Mouse (Mus musculus) cerebellum, adult 2 months (tissue): ENCODE data around the gene Tspan1. TPM values are rescaled to one million over a fixed set of nuclear protein-coding genes. Genes with fewer than 3 reads are reported as not detected.
A peak's percentile ranks its signal among the peaks of the same experiment; 100 is the strongest.

ENCODE experiments used
- DNase-seq, 2 experiments: peaks; one replicate each; pipeline ENCODE4 v3.0.0; 2021
- H3K27ac ChIP-seq: fragments of 200-500 bp; 2 replicates; pipeline ENCODE4 v1.5.1; 2012; ENCODE audit warnings: low read length, control low read depth, inconsistent platforms; ENCODE audit not compliant: insufficient read depth
- H3K27me3 ChIP-seq: fragments of 200-500 bp; 2 replicates; pipeline ENCODE4 v1.6.1; 2012; ENCODE audit warnings: inconsistent platforms, mild to moderate bottlenecking, low read length, moderate library complexity; ENCODE audit not compliant: control insufficient read depth, insufficient read depth
- H3K4me1 ChIP-seq: fragments of 200-500 bp; 2 replicates; pipeline ENCODE4 v1.6.1; 2011; ENCODE audit warnings: low read length; ENCODE audit not compliant: control insufficient read depth, insufficient read depth
- H3K4me3 ChIP-seq: fragments of 200-500 bp; replicated peaks from 2 replicates; pipeline ENCODE3; 2011; ENCODE audit warnings: mild to moderate bottlenecking, low read depth, low read length, control low read depth; ENCODE audit not compliant: insufficient read depth
- CTCF ChIP-seq: fragments of 200-500 bp; IDR thresholded peaks from 2 replicates; pipeline ENCODE4 v1.5.1; 2011; ENCODE audit warnings: low read depth, mild to moderate bottlenecking, control low read depth, low read length, moderate library complexity, borderline replicate concordance; ENCODE audit not compliant: insufficient read depth
- POLR2A ChIP-seq: fragments of 200-500 bp; IDR thresholded peaks from 2 replicates; pipeline ENCODE4 v1.6.1; 2011; ENCODE audit warnings: low read length, control low read depth, borderline replicate concordance; ENCODE audit not compliant: insufficient read depth
- WGBS: fragments of 180-500 bp; shearing (Covaris S2); methylation state at CpG from one replicate; pipeline ENCODE4 v1.1.7; 2018; 5-methylcytosine and 5-hydroxymethylcytosine counted together
- polyA plus RNA-seq: library from polyadenylated mRNA; depleted of rRNA; stranded (reverse); fragments of >200 nt; gene quantifications from 2 replicates; pipeline ENCODE4 v1.2.3, GENCODE M21; 2012

Gene Tspan1
- polyA plus RNA-seq, 1 experiment, result 0.47 TPM

DNA sequence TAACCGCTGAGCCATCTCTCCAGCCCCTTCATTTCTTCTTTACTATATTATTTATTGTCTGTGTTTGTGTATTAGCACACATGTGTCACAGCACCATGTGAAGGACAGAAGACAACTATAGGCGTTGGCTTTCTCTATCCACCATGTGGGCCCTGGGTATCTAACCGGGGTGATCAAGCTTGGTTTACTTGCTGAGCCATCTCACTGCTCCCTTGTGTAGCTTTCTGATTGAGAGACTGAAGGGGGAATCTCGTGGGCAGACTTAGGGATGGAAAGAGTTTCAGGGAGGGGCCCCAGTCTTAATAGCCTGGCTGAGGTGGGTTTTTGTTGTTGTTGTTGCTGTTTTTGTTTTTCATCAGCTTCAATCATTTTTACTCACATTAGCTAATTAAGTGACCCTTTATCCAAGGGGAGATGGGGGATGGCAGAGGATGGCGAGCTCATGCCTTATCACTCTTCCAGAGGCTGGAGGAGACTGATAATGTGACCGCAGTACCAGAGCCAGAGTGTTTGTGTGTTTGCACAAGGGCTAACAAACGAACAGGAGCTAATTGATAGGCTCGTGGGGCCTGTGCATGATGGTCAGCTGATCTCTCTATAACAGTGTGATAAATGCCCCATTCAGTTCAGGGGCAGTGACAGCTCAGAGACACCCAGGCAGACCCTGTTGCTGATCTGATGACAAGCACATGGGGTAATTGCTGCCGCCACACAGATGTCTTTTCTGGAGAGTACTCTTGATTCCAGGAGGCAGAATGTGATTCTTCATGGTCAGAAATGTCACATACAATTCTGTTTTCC lies 26.4 kb upstream of the Tspan1 start:
- Histone ChIP-seq H3K27me3 (no peaks in the 10 kb centered on the region), H3K4me3 (no peak overlapping the region), H3K27ac (no peak overlapping the region), H3K4me1 (no peaks in the 10 kb centered on the region)
- no peak for TF ChIP-seq CTCF
- TF ChIP-seq POLR2A, result no peak
- no peak for DNase-seq
- 77% methylated on average over 9 of the region's 9 CpGs for WGBS

DNA sequence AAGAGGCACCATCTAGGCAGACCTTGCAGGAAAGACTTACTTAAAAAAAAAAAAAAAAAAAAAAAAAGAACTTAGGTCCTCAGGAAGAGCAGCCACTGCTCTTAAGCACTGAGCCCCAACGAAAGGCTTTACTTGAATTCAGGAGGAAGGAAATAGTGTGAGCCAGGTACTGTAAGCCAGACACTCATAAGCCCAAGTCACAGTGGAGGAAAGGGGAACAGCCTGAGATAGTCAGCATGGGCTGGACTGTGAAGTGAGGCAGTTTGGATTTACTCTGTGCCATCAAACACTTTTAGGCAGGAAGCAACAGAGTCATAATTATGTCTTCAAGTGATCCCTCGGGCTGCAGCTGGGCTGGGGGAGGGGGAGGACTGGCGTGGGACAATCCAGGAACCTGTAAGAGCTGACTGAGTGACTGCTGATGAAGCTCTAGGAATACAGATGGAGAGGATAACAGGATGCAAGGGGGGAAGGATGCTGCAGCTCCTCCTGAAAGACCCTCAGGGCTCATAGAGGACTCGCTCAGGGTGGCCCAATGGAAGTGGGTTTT lies 25.0 kb upstream of the Tspan1 start:
- DNase-seq, result no peak
- Histone ChIP-seq H3K4me3 (no peak overlapping the region), H3K27ac (no peak overlapping the region), H3K4me1 (no peaks in the 10 kb centered on the region), H3K27me3 (no peaks in the 10 kb centered on the region)
- WGBS, result 78% methylated on average over 4 of the region's 4 CpGs
- TF ChIP-seq POLR2A, result no peak

DNA sequence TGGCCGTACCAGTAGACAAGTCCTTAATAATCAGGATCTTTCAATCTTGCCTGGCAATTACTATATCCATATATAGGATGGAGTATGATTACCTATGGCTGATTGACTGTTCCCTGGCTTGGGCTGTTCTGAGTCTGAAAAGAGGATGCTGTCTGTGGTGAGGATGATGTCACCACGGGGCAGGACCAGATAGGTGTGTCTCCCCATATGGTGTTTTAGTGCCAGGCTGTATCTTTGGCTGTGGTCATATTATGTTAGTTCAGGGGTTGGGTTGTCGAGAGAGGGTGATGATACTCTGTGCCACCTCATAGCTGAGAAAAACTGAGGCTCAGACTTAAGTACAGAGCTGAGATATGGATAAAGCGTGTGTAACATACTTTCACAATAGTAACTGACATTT lies 17.7 kb upstream of the Tspan1 start:
- peak in 1 of 2 experiments; percentile 62 for DNase-seq
- Histone ChIP-seq H3K27ac (no peak overlapping the region), H3K4me3 (no peak overlapping the region), H3K27me3 (no peaks in the 10 kb centered on the region), H3K4me1 (peaks cover 25% of the 10 kb centered on the region)
- TF ChIP-seq POLR2A (no peak), CTCF (no peak)
- WGBS, result 62% methylated on average over 4 of the region's 4 CpGs

DNA sequence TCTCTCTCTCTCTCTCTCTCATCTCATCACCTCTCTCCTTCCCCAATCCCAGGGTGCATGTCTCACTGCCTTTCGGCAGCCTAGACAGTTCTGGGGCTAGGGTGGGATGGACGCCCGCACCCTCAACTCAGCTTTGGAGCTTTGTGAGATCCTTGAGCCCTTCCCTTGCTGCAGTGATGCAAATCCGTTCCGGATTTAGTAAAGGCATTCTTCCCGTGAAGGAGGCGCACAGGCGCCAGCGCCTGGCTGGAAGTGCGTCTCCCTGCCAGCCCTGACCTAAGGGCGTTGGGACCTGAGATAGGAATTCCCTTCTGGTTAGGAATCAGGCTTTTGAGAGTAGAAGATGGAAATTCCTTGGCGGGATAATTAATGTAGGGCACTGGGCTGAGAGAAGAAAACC lies 15.3 kb upstream of the Tspan1 start:
- Histone ChIP-seq H3K27ac (peak overlapping the region; percentile 94), H3K4me1 (peaks cover 28% of the 10 kb centered on the region), H3K27me3 (no peaks in the 10 kb centered on the region), H3K4me3 (peak overlapping the region; percentile 42)
- WGBS, result 4% methylated on average over 12 of the region's 12 CpGs
- DNase-seq, result peak; percentile 83 to 87
- TF ChIP-seq CTCF, result no peak
- TF ChIP-seq POLR2A, result peak; percentile 47; the same call in 1 of the 2 replicates

DNA sequence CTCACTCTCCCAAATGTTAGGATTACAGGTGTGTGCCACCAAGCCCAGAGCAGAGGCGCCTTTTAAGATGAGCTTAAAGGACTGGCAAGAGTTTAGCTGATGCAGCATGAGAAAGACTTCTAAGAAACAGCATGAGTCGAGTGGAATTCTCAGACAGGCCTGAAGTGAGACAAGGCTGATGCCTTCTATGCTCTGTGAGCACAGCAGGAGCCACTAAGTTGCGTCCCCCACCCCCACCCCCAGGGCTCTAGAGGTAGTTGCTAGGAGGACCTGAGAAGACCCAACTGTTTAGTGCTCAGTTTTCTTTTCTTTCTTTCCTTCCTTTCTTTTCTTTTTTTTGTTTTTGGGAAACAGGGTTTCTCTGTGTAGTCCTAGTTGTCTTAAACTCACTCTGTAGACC lies 14.7 kb upstream of the Tspan1 start:
- 41% methylated on average over 3 of the region's 3 CpGs for WGBS
- Histone ChIP-seq H3K4me1 (peaks cover 35% of the 10 kb centered on the region), H3K4me3 (no peak overlapping the region), H3K27me3 (no peaks in the 10 kb centered on the region), H3K27ac (peak overlapping the region; percentile 86)
- no peak for DNase-seq
- TF ChIP-seq CTCF, result no peak
- no peak for TF ChIP-seq POLR2A

DNA sequence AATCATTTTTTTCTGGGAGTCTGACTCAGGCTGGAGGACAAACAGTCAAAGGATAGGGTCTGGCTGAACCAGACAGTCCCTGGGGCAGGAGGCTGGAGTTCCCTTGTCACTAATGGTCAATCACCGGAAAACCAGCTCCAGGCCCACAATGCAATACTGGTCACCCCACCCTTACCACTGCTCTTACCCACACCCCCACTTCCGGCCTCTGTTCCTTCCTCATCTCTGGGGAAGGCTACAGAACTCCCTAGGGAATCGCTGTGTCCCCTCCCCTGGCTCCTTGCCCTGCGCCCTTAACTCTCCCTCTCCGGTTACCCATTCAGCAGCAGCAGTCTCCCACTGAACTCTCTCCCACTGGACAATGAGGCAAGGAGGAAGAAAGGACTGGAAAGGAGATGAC lies 9.7 kb upstream of the Tspan1 start:
- no peaks in the 10 kb centered on the region for H3K27me3 ChIP-seq
- WGBS, result 13% methylated on average over 5 of the region's 5 CpGs
- H3K4me1 ChIP-seq, result peaks cover 32% of the 10 kb centered on the region
- H3K27ac ChIP-seq, result peak overlapping the region; percentile 99
- H3K4me3 ChIP-seq, result peak overlapping the region; percentile 5
- TF ChIP-seq CTCF, result no peak
- DNase-seq, result peak; percentile 70 to 77

DNA sequence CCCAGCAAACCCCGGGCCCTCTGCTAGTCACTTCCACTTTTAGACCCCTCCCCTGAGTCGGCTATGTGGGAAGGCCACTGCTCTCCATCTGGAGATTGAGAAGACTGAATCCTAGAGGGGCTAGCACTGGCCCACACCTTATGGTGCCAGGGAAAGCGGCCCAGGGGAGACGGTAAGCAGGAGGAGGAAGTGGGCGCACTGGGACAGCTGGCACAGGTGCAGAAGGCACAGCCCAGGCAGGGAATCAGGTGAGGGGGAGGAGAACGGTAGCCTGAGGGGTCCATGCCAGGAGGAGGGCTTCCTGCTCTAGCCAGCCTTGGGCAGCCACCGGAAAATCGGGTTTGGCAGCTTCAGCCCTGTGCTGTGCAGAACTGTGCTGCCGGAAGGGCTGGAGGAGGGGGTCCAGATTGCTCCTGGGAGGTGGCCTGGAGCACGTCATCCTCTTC lies 9.2 kb upstream of the Tspan1 start:
- H3K4me1 ChIP-seq, result peaks cover 27% of the 10 kb centered on the region
- TF ChIP-seq CTCF, result no peak
- TF ChIP-seq POLR2A, result 0 out of 2 replicates have a peak, but pooled peaks have one; percentile 10
- peak; percentile 98 to 99 for DNase-seq
- peak overlapping the region; percentile 99 for H3K27ac ChIP-seq
- peak overlapping the region; percentile 82 for H3K4me3 ChIP-seq
- 8% methylated on average over 10 of the region's 10 CpGs for WGBS
- no peaks in the 10 kb centered on the region for H3K27me3 ChIP-seq

DNA sequence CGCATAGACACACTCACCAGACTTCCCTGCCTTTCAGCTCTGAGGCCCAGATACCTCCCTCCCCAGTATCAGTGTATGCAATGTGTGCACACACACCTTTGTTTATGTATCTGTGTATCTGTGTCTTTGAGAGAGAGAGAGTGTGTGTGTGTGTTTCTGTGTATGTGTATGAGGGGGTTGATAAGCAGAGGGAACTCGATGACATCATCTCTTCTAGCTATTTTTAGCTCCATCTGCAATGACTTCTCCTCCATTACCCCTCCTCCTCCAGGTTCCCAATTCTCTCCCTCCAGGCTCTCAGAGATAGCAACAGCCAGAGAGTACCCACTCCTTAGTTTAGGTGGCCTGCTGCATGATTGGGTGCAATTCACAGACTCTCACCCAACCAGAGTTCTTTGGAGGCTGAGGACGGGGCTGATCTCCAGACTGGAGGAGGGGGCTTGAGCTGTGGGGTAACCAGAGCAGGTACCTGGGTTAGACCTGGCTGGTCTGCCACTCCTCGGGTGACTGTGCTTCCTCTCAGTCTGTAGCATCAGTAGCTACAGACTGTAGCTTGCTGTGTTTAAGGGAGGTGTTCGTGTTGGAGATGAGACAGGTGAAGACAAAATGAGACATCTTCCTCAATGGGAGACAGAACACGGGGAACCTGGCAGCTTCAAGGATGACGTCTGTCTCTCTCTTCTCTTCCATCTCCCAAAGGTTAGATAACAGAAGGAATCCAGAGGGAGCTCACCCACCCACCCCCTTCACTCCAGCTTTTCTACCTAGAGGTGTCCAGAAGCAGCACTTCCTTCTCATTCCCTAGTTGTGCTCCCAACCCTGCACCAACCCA lies 8.5 kb upstream of the Tspan1 start:
- peaks cover 27% of the 10 kb centered on the region for H3K4me1 ChIP-seq
- no peak for TF ChIP-seq CTCF
- TF ChIP-seq POLR2A, result peak; percentile 63; the same call in 1 of the 2 replicates
- no peaks in the 10 kb centered on the region for H3K27me3 ChIP-seq
- DNase-seq, result peak; percentile 88 to 91
- WGBS, result 12% methylated on average over 7 of the region's 7 CpGs
- H3K4me3 ChIP-seq, result peak overlapping the region; percentile 82
- peak overlapping the region; percentile 99 for H3K27ac ChIP-seq
